Mouse (Mus musculus) cerebellum, adult 2 months (tissue): Measurements from ENCODE around the gene Csde1.

Source experiments
- CTCF ChIP-seq: fragments of 200-500 bp; IDR thresholded peaks from 2 replicates; pipeline ENCODE4 v1.5.1; 2011; ENCODE audit warnings: low read depth, mild to moderate bottlenecking, control low read depth, low read length, moderate library complexity, borderline replicate concordance; ENCODE audit not compliant: insufficient read depth
- POLR2A ChIP-seq: fragments of 200-500 bp; IDR thresholded peaks from 2 replicates; pipeline ENCODE4 v1.6.1; 2011; ENCODE audit warnings: low read length, control low read depth, borderline replicate concordance; ENCODE audit not compliant: insufficient read depth

GRCm38 (mm10) chr3:102979550-102980348 is 40.5 kb upstream of the Csde1 start:
- TF ChIP-seq CTCF = no peak
- no peak for TF ChIP-seq POLR2A
